Mouse (Mus musculus) stomach, embryonic 14.5 days (tissue): ENCODE results near the gene Pak6. TPM values are rescaled to one million over a fixed set of nuclear protein-coding genes. Genes with fewer than 3 reads are reported as not detected.
A peak's percentile ranks its signal among the peaks of the same experiment; 100 is the strongest.

Source experiments
- ATAC-seq: fragments of 200-750 bp; cut with Nextera tagmentation; 2 replicates; pipeline ENCODE4 v1.8.0; 2017; ENCODE audit warnings: low read depth, moderate TSS enrichment; ENCODE audit not compliant: insufficient number of reproducible peaks, insufficient read depth, low FRiP score
- H3K27ac ChIP-seq: fragments of 300-500 bp; sonication (generic); 2 replicates; pipeline ENCODE4 v1.5.1; 2014; ENCODE audit warnings: mild to moderate bottlenecking, low read length, moderate library complexity, mixed read lengths
- H3K27me3 ChIP-seq: fragments of 300-500 bp; sonication (generic); 2 replicates; pipeline ENCODE4 v1.6.1; 2014; ENCODE audit warnings: low read length, control low read depth, mixed read lengths; ENCODE audit not compliant: control insufficient read depth, insufficient read depth
- H3K36me3 ChIP-seq: fragments of 300-500 bp; sonication (generic); 2 replicates; pipeline ENCODE4 v1.6.1; 2014; ENCODE audit warnings: mild to moderate bottlenecking, control low read depth, low read length, moderate library complexity, mixed read lengths; ENCODE audit not compliant: control insufficient read depth, insufficient read depth
- H3K4me1 ChIP-seq: fragments of 300-500 bp; sonication (generic); 2 replicates; pipeline ENCODE4 v1.6.1; 2014; ENCODE audit warnings: low read length, control low read depth, mixed read lengths; ENCODE audit not compliant: control insufficient read depth, insufficient read depth
- H3K4me2 ChIP-seq: fragments of 300-500 bp; sonication (generic); replicated peaks from 2 replicates; pipeline ENCODE4 v1.6.1; 2014; ENCODE audit warnings: low read depth, low read length, control low read depth
- H3K4me3 ChIP-seq: fragments of 300-500 bp; sonication (generic); 2 replicates; pipeline ENCODE4 v1.5.1; 2014; ENCODE audit warnings: low read depth, low read length, control low read depth
- H3K9ac ChIP-seq: fragments of 300-500 bp; sonication (generic); replicated peaks from 2 replicates; pipeline ENCODE4 v1.6.1; 2014; ENCODE audit warnings: low read depth, mild to moderate bottlenecking, control low read depth, low read length, moderate library complexity, mixed read lengths
- H3K9me3 ChIP-seq: fragments of 300-500 bp; sonication (generic); 2 replicates; pipeline ENCODE4 v1.6.1; 2016; ENCODE audit warnings: low read depth, low read length, control low read depth; ENCODE audit not compliant: control insufficient read depth
- whole genome bisulfite sequencing: fragments of 180-500 bp; shearing (Covaris S2); extraction: QIAGEN DNeasy Blood & Tissue Kit; methylation state at CpG from one replicate; pipeline ENCODE4 v1.1.7; 2014; 5-methylcytosine and 5-hydroxymethylcytosine counted together
- polyA plus RNA-seq: library from polyadenylated mRNA; unstranded; fragments of >200 nt; fragmentation: Nextera tagmentation; extraction: Ambion mirVana; gene quantifications from 2 replicates; pipeline ENCODE4 v1.2.1, GENCODE M21; 2014

Gene Pak6
- polyA plus RNA-seq, 1 experiment from 2014 or later = 3.3 TPM

GRCm38 (mm10) chr2:118725511-118725910, 62.4 kb downstream of the Pak6 start:
- H3K9ac ChIP-seq = no peak overlapping the region
- no peaks in the 10 kb centered on the region for H3K9me3 ChIP-seq
- H3K4me2 ChIP-seq = no peak overlapping the region
- 80% methylated on average over 4 of the region's 4 CpGs for WGBS
- peaks cover 21% of the 10 kb centered on the region for H3K4me1 ChIP-seq
- no peak overlapping the region for H3K4me3 ChIP-seq
- ATAC-seq = no peak
- no peaks in the 10 kb centered on the region for H3K36me3 ChIP-seq
- H3K27ac ChIP-seq = no peak overlapping the region
- no peaks in the 10 kb centered on the region for H3K27me3 ChIP-seq

- no peak overlapping the region for H3K27ac ChIP-seq
- no peak overlapping the region for H3K4me2 ChIP-seq
- peaks cover 21% of the 10 kb centered on the region for H3K4me1 ChIP-seq
- H3K9me3 ChIP-seq = no peaks in the 10 kb centered on the region
- no peaks in the 10 kb centered on the region for H3K36me3 ChIP-seq
- ATAC-seq = no peak
- 92% methylated on average over 2 of the region's 2 CpGs for WGBS
- no peak overlapping the region for H3K9ac ChIP-seq
- H3K27me3 ChIP-seq = no peaks in the 10 kb centered on the region
- H3K4me3 ChIP-seq = no peak overlapping the region
Measured at GRCm38 (mm10) chr2:118726873-118727272, 63.8 kb downstream of the Pak6 start.

DNA sequence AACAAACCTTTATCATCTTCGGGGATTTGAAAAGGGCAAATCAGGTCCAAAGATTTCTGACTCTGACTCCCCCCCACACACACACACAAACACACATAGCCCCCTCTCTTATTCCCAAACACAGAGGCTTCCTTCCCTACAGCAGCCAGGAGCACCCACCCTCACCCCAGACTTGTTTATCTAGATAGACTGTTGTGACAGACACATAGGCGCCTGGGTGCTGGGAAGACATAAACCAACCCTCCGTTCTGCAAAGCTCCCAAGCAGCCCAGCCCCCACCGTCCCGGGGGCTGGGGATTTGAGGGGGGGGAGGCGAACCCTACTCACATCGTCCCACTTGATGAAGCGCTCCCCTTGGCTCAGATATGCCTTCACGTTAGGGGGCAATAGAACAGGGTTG, 64.8 kb downstream of the Pak6 start:
- Histone ChIP-seq H3K9me3 (no peaks in the 10 kb centered on the region), H3K27ac (peak overlapping the region; percentile 40; the same call in 1 of the 2 replicates), H3K4me2 (peak overlapping the region; percentile 3), H3K27me3 (no peaks in the 10 kb centered on the region), H3K4me1 (peaks cover 21% of the 10 kb centered on the region), H3K9ac (no peak overlapping the region), H3K4me3 (0 out of 2 replicates have a peak overlapping the region, but pooled peaks have one; percentile 0), H3K36me3 (no peaks in the 10 kb centered on the region)
- 0 out of 2 replicates have a peak, but pooled peaks have one; percentile 7 for ATAC-seq
- 12% methylated on average over 9 of the region's 9 CpGs for WGBS

DNA sequence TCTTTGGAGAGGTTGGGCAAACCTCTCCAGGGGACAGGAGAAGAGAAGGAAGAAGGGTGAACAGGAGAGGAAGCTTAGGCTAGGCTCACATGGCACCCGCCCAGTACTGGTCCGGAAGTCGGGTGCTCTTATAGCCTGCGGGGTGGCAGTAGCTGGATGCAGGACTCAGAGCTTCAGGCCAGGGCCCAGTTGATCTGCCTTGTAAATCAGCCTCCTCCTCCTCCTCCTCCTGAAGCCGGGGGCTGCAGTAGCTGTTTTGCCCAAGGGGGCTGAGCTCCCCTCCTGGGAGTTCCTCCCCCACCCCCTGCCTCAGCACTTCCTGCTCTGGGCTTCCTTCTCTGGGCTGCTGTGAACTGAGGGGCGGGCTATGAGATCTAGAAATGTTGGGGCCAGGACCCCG, 65.2 kb downstream of the Pak6 start, which contains the start of gene Plcb2:
Gene Plcb2 (minus strand): TSS at position 102 of the 400 bp plus-strand sequence.
- H3K4me2 ChIP-seq = peak within 1 kb of the TSS; percentile 3
- peak; percentile 38 for ATAC-seq
- H3K36me3 ChIP-seq = no peaks in the 10 kb centered on the region
- peak within 1 kb of the TSS; percentile 40; the same call in 1 of the 2 replicates for H3K27ac ChIP-seq
- no peaks in the 10 kb centered on the region for H3K9me3 ChIP-seq
- peaks cover 21% of the 10 kb centered on the region for H3K4me1 ChIP-seq
- 16% methylated on average over 6 of the region's 7 CpGs for WGBS
- no peaks in the 10 kb centered on the region for H3K27me3 ChIP-seq
- H3K9ac ChIP-seq = no peak within 1 kb of the TSS
- 0 out of 2 replicates have a peak within 1 kb of the TSS, but pooled peaks have one; percentile 0 for H3K4me3 ChIP-seq

GRCm38 (mm10) chr2:118729194-118729593, 66.1 kb downstream of the Pak6 start:
- Histone ChIP-seq H3K27ac (no peak overlapping the region; the same call in 1 of the 2 replicates), H3K9ac (no peak overlapping the region), H3K4me3 (no peak overlapping the region), H3K27me3 (no peaks in the 10 kb centered on the region), H3K4me1 (peaks cover 21% of the 10 kb centered on the region), H3K36me3 (no peaks in the 10 kb centered on the region), H3K4me2 (no peak overlapping the region), H3K9me3 (no peaks in the 10 kb centered on the region)
- 47% methylated on average over 4 of the region's 4 CpGs for WGBS
- ATAC-seq = no peak

- no peak for ATAC-seq
- Histone ChIP-seq H3K9ac (no peak overlapping the region), H3K4me2 (no peak overlapping the region)
Measured at GRCm38 (mm10) chr2:118729816-118730621, 66.9 kb downstream of the Pak6 start.

GRCm38 (mm10) chr2:118730622-118730915, 67.5 kb downstream of the Pak6 start:
- H3K9me3 ChIP-seq = no peaks in the 10 kb centered on the region
- peaks cover 21% of the 10 kb centered on the region for H3K4me1 ChIP-seq
- peak; percentile 19; the same call in 1 of the 2 replicates for ATAC-seq
- WGBS = 10% methylated on average over 3 of the region's 3 CpGs
- H3K4me3 ChIP-seq = no peak overlapping the region
- no peaks in the 10 kb centered on the region for H3K27me3 ChIP-seq
- H3K27ac ChIP-seq = no peak overlapping the region
- no peaks in the 10 kb centered on the region for H3K36me3 ChIP-seq
- H3K4me2 ChIP-seq = no peak overlapping the region
- H3K9ac ChIP-seq = no peak overlapping the region

More at GRCm38 (mm10) chr2:118729816-118730621, 66.9 kb downstream of the Pak6 start:
- Histone ChIP-seq H3K4me3 (no peak overlapping the region), H3K27ac (no peak overlapping the region), H3K4me1 (peaks cover 21% of the 10 kb centered on the region), H3K27me3 (no peaks in the 10 kb centered on the region), H3K36me3 (no peaks in the 10 kb centered on the region), H3K9me3 (no peaks in the 10 kb centered on the region)
- WGBS = 19% methylated on average over 8 of the region's 8 CpGs

DNA sequence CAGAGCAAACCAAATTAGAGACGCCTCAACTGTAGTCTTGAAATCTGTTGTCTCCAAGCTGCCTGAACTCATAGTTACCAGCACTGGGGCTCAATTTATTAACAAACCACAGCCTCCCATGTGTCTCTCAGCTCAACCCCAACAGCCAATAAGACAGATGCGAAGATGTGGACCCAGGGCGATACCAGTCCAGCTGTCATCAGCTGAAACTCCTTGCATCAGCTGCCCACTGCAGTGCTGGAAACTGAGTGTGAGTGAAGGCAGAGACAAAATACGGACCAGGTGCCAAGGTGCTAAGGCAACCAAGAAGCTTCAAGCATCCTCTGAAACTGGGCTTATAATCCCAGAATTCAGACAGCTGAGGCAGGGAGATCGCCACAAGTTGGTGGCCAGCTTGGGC, 68.9 kb downstream of the Pak6 start:
- no peaks in the 10 kb centered on the region for H3K27me3 ChIP-seq
- H3K27ac ChIP-seq = no peak overlapping the region
- H3K9me3 ChIP-seq = no peaks in the 10 kb centered on the region
- 82% methylated on average over 5 of the region's 5 CpGs for WGBS
- no peak overlapping the region for H3K9ac ChIP-seq
- no peak overlapping the region for H3K4me2 ChIP-seq
- H3K4me1 ChIP-seq = peaks cover 21% of the 10 kb centered on the region
- no peak overlapping the region for H3K4me3 ChIP-seq
- no peaks in the 10 kb centered on the region for H3K36me3 ChIP-seq
- ATAC-seq = no peak
